Mouse (Mus musculus) pancreas, adult 10 weeks (tissue): Measurements from ENCODE around the gene Pbxip1. TPM values are rescaled to one million over a fixed set of nuclear protein-coding genes. Genes with fewer than 3 reads are reported as not detected.

Experiments
- polyA plus RNA-seq: library from polyadenylated mRNA; stranded (reverse); fragments of 350-450 nt; fragmentation: Illumina TruSeq; extraction: RNeasy Lipid Tissue Mini Kit (QIAGEN cat#74804); gene quantifications from one replicate; pipeline ENCODE4 v1.2.3, GENCODE M21; 2015; ENCODE audit warnings: low read depth, low replicate concordance; ENCODE audit not compliant: insufficient read depth

The Pbxip1 gene
- polyA plus RNA-seq, result 14.1 TPM

GRCm38 (mm10) chr3:89436176-89437113, at the start of gene Pbxip1:
TSS of gene Pbxip1 (plus strand) at chr3:89436706.

GRCm38 (mm10) chr3:89394006-89394893, 42.3 kb upstream of the Pbxip1 start, which contains the start of gene Zbtb7b:
TSS of gene Zbtb7b (minus strand) at chr3:89394776.

GRCm38 (mm10) chr3:89402693-89403092, 33.8 kb upstream of the Pbxip1 start, which contains the start of gene Lenep:
TSS of gene Lenep (minus strand) at chr3:89402793.

GRCm38 (mm10) chr3:89411490-89412393, 24.8 kb upstream of the Pbxip1 start, which contains the start of gene Flad1:
TSS of gene Flad1 (minus strand) at chr3:89411870.

GRCm38 (mm10) chr3:89418170-89418860, 18.2 kb upstream of the Pbxip1 start, which contains the start of the genes Cks1b and Shc1:
TSS of gene Cks1b (minus strand) at chr3:89418383.
TSS of gene Shc1 (plus strand) at chr3:89418443.

GRCm38 (mm10) chr3:89430171-89431159, 6.0 kb upstream of the Pbxip1 start, which contains the start of gene Pygo2:
TSS of gene Pygo2 (plus strand) at chr3:89430214.

GRCm38 (mm10) chr3:89454401-89455177, 18.1 kb downstream of the Pbxip1 start, which contains the start of gene Pmvk:
TSS of gene Pmvk (plus strand) at chr3:89454541.

Other genes with a start within 250 kb of the Pbxip1 start
- gene Gba, start 233.8 kb upstream of the Pbxip1 start, polyA plus RNA-seq, result 18.0 TPM
- 20.7 TPM for gene Thbs3, start 221.5 kb upstream of the Pbxip1 start, polyA plus RNA-seq
- 31.8 TPM for gene Mtx1, start 209.6 kb upstream of the Pbxip1 start, polyA plus RNA-seq
- gene Muc1, start 207.6 kb upstream of the Pbxip1 start, polyA plus RNA-seq, result 71.5 TPM
- gene Krtcap2, start 190.7 kb upstream of the Pbxip1 start, polyA plus RNA-seq, result 94.1 TPM
- gene Trim46, start 190.4 kb upstream of the Pbxip1 start, polyA plus RNA-seq, result 2.9 TPM
- gene Dpm3, start 177.3 kb upstream of the Pbxip1 start, polyA plus RNA-seq, result 46.0 TPM
- 48.2 TPM for gene Slc50a1, start 166.1 kb upstream of the Pbxip1 start, polyA plus RNA-seq
- gene Efna1, start 155.6 kb upstream of the Pbxip1 start, polyA plus RNA-seq, result 15.3 TPM
- gene Efna3, start 113.7 kb upstream of the Pbxip1 start, polyA plus RNA-seq, result not detected
- 0.52 TPM for gene Efna4, start 98.7 kb upstream of the Pbxip1 start, polyA plus RNA-seq
- 66.8 TPM for gene Adam15, start 86.7 kb upstream of the Pbxip1 start, polyA plus RNA-seq
- gene Dcst2, start 74.7 kb upstream of the Pbxip1 start, polyA plus RNA-seq, result not detected
- not detected for gene Dcst1, start 71.5 kb upstream of the Pbxip1 start, polyA plus RNA-seq
- 9.6 TPM for gene Zbtb7b, start 41.9 kb upstream of the Pbxip1 start, polyA plus RNA-seq
- 0.83 TPM for gene Lenep, start 33.9 kb upstream of the Pbxip1 start, polyA plus RNA-seq
- gene Flad1, start 24.8 kb upstream of the Pbxip1 start, polyA plus RNA-seq, result 5.6 TPM
- gene Cks1b, start 18.3 kb upstream of the Pbxip1 start, polyA plus RNA-seq, result 5.7 TPM
- gene Shc1, start 18.3 kb upstream of the Pbxip1 start, polyA plus RNA-seq, result 14.1 TPM
- gene Pygo2, start 6.5 kb upstream of the Pbxip1 start, polyA plus RNA-seq, result 15.3 TPM
- gene Pmvk, start 17.8 kb downstream of the Pbxip1 start, polyA plus RNA-seq, result 5.8 TPM
- 1.5 TPM for gene Kcnn3, start 83.5 kb downstream of the Pbxip1 start, polyA plus RNA-seq